Mouse (Mus musculus) neural tube, embryonic 15.5 days (tissue): Measurements from ENCODE around the gene Pin1. TPM values are rescaled to one million over a fixed set of nuclear protein-coding genes. Genes with fewer than 3 reads are reported as not detected.

Experiments used
- ATAC-seq: fragments of 200-750 bp; cut with Nextera tagmentation; 2 replicates; pipeline ENCODE4 v1.8.0; 2017; ENCODE audit warnings: mild to moderate bottlenecking, moderate TSS enrichment, moderate library complexity; ENCODE audit not compliant: low FRiP score
- H3K27ac ChIP-seq: fragments of 300-500 bp; sonication (generic); replicated peaks from 2 replicates; pipeline ENCODE4 v1.5.1; 2015; ENCODE audit warnings: mild to moderate bottlenecking, inconsistent platforms
- H3K27me3 ChIP-seq: fragments of 300-500 bp; sonication (generic); replicated peaks from 2 replicates; pipeline ENCODE4 v1.6.1; 2015; ENCODE audit warnings: inconsistent platforms
- H3K36me3 ChIP-seq: fragments of 300-500 bp; sonication (generic); 2 replicates; pipeline ENCODE4 v1.6.1; 2015; ENCODE audit warnings: inconsistent platforms
- H3K4me1 ChIP-seq: fragments of 300-500 bp; sonication (generic); 2 replicates; pipeline ENCODE4 v1.6.1; 2015; ENCODE audit warnings: inconsistent platforms
- H3K4me2 ChIP-seq: fragments of 300-500 bp; sonication (generic); 2 replicates; pipeline ENCODE4 v1.6.1; 2015; ENCODE audit warnings: inconsistent platforms, mild to moderate bottlenecking, moderate library complexity
- H3K4me3 ChIP-seq: fragments of 300-500 bp; sonication (generic); replicated peaks from 2 replicates; pipeline ENCODE4 v1.5.1; 2015; ENCODE audit warnings: mild to moderate bottlenecking, inconsistent platforms
- H3K9ac ChIP-seq: fragments of 300-500 bp; sonication (generic); replicated peaks from 2 replicates; pipeline ENCODE4 v1.6.1; 2015; ENCODE audit warnings: mild to moderate bottlenecking, inconsistent platforms
- H3K9me3 ChIP-seq: fragments of 300-500 bp; sonication (generic); replicated peaks from 2 replicates; pipeline ENCODE4 v1.6.1; 2016; ENCODE audit warnings: inconsistent platforms
- WGBS: fragments of 180-500 bp; shearing (Covaris S2); methylation state at CpG from one replicate; pipeline ENCODE4 v1.1.7; 2015; ENCODE audit warnings: mixed read lengths; 5-methylcytosine and 5-hydroxymethylcytosine counted together
- polyA plus RNA-seq: library from polyadenylated mRNA; unstranded; fragments of >200 nt; fragmentation: Nextera tagmentation; extraction: Ambion mirVana; gene quantifications from 2 replicates; pipeline ENCODE4 v1.2.1, GENCODE M21; 2015

Pin1 gene
- polyA plus RNA-seq, 1 experiment from 2014 or later = 71.6 TPM

DNA sequence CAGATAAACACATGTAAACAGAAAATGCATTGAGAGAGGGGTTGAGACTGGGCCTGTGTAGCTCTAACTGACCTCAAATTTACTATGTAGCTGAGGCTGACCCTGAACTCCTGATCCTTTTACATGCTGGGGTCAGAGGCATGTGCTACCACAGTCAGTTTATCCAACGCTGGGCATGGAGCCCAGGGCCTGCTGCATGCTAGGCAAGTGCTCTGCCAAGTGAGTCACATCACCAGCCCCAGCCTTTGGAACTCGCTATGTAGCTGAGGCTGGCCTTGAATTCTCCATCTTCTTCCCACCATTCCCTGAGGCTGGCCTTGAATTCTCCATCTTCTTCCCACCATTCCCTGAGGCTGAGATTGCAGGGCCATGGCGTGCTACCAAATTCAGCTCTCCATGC is 58.6 kb downstream of the Pin1 start:
- peaks cover 17% of the 10 kb centered on the region for H3K4me1 ChIP-seq
- H3K4me2 ChIP-seq = no peak overlapping the region
- no peak overlapping the region for H3K4me3 ChIP-seq
- no peak for ATAC-seq
- H3K27ac ChIP-seq = no peak overlapping the region
- H3K36me3 ChIP-seq = 0 out of 2 replicates have a peak, but pooled peaks cover 3% of the 10 kb centered on the region
- WGBS = 84% methylated on average over 3 of the region's 3 CpGs
- H3K9me3 ChIP-seq = no peaks in the 10 kb centered on the region
- no peak overlapping the region for H3K9ac ChIP-seq
- no peaks in the 10 kb centered on the region for H3K27me3 ChIP-seq

DNA sequence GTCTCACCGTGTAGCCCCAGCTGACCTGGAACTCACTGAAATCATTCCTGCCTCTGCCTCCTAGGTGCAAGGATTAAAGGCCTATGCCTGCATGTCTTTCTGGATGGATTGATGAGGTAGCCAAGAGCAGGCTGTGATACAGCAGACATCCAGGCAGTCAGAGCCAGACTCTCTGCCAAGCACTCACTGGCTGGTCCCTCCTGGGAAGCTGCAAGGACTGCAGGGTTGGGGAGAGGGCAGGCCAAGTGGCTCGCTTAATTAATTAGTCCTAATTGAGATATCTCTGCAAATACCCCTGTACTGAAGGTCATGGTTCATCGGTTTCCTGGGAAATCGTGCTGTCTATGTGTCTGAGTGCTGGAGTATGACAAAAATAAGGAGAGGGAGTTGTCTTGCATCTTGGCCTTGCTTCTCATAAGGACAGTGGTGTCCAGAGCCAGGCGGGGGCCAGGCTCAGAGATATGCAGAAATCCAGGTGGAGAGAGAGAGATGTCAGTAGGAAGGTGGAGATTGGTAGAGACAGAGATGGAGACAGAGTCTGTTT is 61.1 kb downstream of the Pin1 start:
- Histone ChIP-seq H3K36me3 (0 out of 2 replicates have a peak, but pooled peaks cover 3% of the 10 kb centered on the region), H3K4me2 (no peak overlapping the region), H3K4me3 (no peak overlapping the region), H3K4me1 (peaks cover 17% of the 10 kb centered on the region), H3K9ac (no peak overlapping the region), H3K9me3 (no peaks in the 10 kb centered on the region), H3K27me3 (no peaks in the 10 kb centered on the region), H3K27ac (peak overlapping the region; percentile 75)
- 53% methylated on average over 5 of the region's 5 CpGs for WGBS
- peak; percentile 43; the same call in 1 of the 2 replicates for ATAC-seq

DNA sequence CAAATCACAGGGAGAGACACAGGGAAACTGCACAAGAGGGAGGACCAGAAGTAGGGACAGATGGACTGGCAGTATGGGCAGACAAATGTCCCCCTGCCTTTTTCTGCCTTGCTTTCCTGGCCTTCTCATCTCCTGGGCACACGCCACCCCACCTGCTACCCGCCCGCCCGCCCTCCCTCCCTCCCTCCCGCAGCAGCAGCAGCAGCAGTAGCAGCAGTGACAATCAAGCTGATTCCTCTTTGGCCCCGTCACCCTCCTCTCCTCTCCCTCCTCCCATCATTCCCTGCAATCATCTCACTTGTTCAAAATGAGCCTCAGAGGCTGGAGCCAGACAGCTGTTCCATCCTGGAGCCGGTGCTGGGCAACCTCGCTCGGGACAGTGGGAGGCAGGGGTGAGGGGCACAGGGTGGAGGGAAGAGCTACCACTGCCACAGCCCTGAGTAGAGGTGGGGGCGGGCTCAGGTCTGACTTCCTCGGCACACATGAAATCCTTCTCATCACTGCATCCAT is 61.6 kb downstream of the Pin1 start:
- ATAC-seq = peak; percentile 66
- H3K9me3 ChIP-seq = no peaks in the 10 kb centered on the region
- H3K27me3 ChIP-seq = no peaks in the 10 kb centered on the region
- H3K9ac ChIP-seq = no peak overlapping the region
- peaks cover 17% of the 10 kb centered on the region for H3K4me1 ChIP-seq
- no peak overlapping the region for H3K4me2 ChIP-seq
- H3K36me3 ChIP-seq = no peaks in the 10 kb centered on the region
- no peak overlapping the region for H3K4me3 ChIP-seq
- H3K27ac ChIP-seq = peak overlapping the region; percentile 75
- 18% methylated on average over 7 of the region's 11 CpGs for WGBS

DNA sequence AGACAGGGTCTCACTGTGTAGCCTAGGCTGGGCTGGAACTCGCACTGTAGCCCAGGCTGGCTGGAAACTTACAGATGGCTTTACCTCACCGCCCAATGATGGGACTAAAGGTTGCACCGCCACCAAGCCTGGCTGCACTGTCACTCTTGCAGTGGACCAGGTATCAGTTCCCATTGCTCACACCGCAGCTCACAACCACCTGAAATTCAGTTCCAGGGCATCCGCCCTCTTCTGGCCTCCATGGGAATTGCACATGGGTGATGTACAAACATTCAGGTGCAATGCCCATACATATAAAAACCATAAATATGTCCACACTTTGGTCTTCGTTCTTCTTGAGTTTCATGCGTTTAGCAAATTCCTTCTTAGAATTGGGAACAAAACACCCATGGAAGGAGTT is 63.4 kb downstream of the Pin1 start:
- H3K27ac ChIP-seq = no peak overlapping the region
- H3K9ac ChIP-seq = no peak overlapping the region
- H3K4me2 ChIP-seq = no peak overlapping the region
- no peaks in the 10 kb centered on the region for H3K36me3 ChIP-seq
- no peak overlapping the region for H3K4me3 ChIP-seq
- no peaks in the 10 kb centered on the region for H3K27me3 ChIP-seq
- no peaks in the 10 kb centered on the region for H3K9me3 ChIP-seq
- peaks cover 17% of the 10 kb centered on the region for H3K4me1 ChIP-seq
- no peak for ATAC-seq
- WGBS = 79% methylated on average over 7 of the region's 7 CpGs

Other genes starting within 250 kb of the Pin1 start
- gene Zfp26, start 191.9 kb upstream of the Pin1 start, polyA plus RNA-seq = 12.1 and 13.6 TPM in 2 replicates
- 30.3 and 32.7 TPM in 2 replicates for gene Zfp426, start 159.3 kb upstream of the Pin1 start, polyA plus RNA-seq
- 82.9 and 91.7 TPM in 2 replicates for gene Zfp266, start 130.7 kb upstream of the Pin1 start, polyA plus RNA-seq
- 38.6 and 44.8 TPM in 2 replicates for gene Zfp846, start 70.8 kb upstream of the Pin1 start, polyA plus RNA-seq
- 463 and 500 TPM in 2 replicates for gene Ubl5, start 9.2 kb upstream of the Pin1 start, polyA plus RNA-seq
- gene Fbxl12, start 7.3 kb upstream of the Pin1 start, polyA plus RNA-seq = 13.0 and 20.6 TPM in 2 replicates
- 190 and 224 TPM in 2 replicates for gene Olfm2, start 94.3 kb downstream of the Pin1 start, polyA plus RNA-seq
- 1.4 and 1.8 TPM in 2 replicates for gene Col5a3, start 163.0 kb downstream of the Pin1 start, polyA plus RNA-seq
- gene Rdh8, start 166.4 kb downstream of the Pin1 start, polyA plus RNA-seq = not detected in 2 replicates
- gene A230050P20Rik, start 216.5 kb downstream of the Pin1 start, polyA plus RNA-seq = 17.0 and 23.2 TPM in 2 replicates
- gene Angptl6, start 227.6 kb downstream of the Pin1 start, polyA plus RNA-seq = 11.8 and 13.8 TPM in 2 replicates
- gene Ppan, start 236.1 kb downstream of the Pin1 start, polyA plus RNA-seq = 49.7 and 57.3 TPM in 2 replicates
- gene Eif3g, start 246.5 kb downstream of the Pin1 start, polyA plus RNA-seq = 260 and 274 TPM in 2 replicates